Mouse (Mus musculus) intestine, postnatal 0 days (tissue): ENCODE measurements around the gene Ncbp1. TPM values are rescaled to one million over a fixed set of nuclear protein-coding genes. Genes with fewer than 3 reads are reported as not detected.

Experiments used
- ATAC-seq: fragments of 200-750 bp; cut with Nextera tagmentation; 2 replicates; pipeline ENCODE4 v1.8.0; 2017; ENCODE audit warnings: mild to moderate bottlenecking, moderate TSS enrichment, moderate library complexity
- H3K27ac ChIP-seq: fragments of 300-500 bp; sonication (generic); 2 replicates; pipeline ENCODE4 v1.5.1; 2014; ENCODE audit warnings: mild to moderate bottlenecking, low read depth, low read length, moderate library complexity
- H3K27me3 ChIP-seq: fragments of 300-500 bp; sonication (generic); replicated peaks from 2 replicates; pipeline ENCODE4 v1.6.1; 2014; ENCODE audit warnings: low read length, mixed read lengths; ENCODE audit not compliant: control insufficient read depth, insufficient read depth
- H3K36me3 ChIP-seq: fragments of 300-500 bp; sonication (generic); 2 replicates; pipeline ENCODE4 v1.6.1; 2014; ENCODE audit warnings: mild to moderate bottlenecking, moderate library complexity; ENCODE audit not compliant: control insufficient read depth, insufficient read depth
- H3K4me1 ChIP-seq: fragments of 300-500 bp; sonication (generic); replicated peaks from 2 replicates; pipeline ENCODE4 v1.6.1; 2014; ENCODE audit warnings: antibody characterized with exemption, low read length, mixed read lengths; ENCODE audit not compliant: control insufficient read depth, insufficient read depth
- H3K4me2 ChIP-seq: fragments of 300-500 bp; sonication (generic); replicated peaks from 2 replicates; pipeline ENCODE4 v1.6.1; 2014; ENCODE audit warnings: low read depth, mild to moderate bottlenecking, moderate library complexity
- H3K4me3 ChIP-seq: fragments of 300-500 bp; sonication (generic); 2 replicates; pipeline ENCODE4 v1.5.1; 2014; ENCODE audit warnings: low read depth, low read length
- H3K9ac ChIP-seq: fragments of 300-500 bp; sonication (generic); 2 replicates; pipeline ENCODE4 v1.6.1; 2014; ENCODE audit warnings: mild to moderate bottlenecking, low read depth, low read length
- H3K9me3 ChIP-seq: fragments of 300-500 bp; sonication (generic); 2 replicates; pipeline ENCODE4 v1.6.1; 2016; ENCODE audit warnings: mixed run types; ENCODE audit not compliant: control insufficient read depth
- CTCF ChIP-seq: sonication (generic); IDR thresholded peaks from 2 replicates; pipeline ENCODE4 v1.5.1; 2016; ENCODE audit warnings: low read depth, mild to moderate bottlenecking, control low read depth, antibody characterized with exemption, moderate library complexity
- WGBS: fragments of 180-500 bp; shearing (Covaris S2); extraction: QIAGEN DNeasy Blood & Tissue Kit; methylation state at CpG from one replicate; pipeline ENCODE4 v1.1.7; 2014; 5-methylcytosine and 5-hydroxymethylcytosine counted together
- polyA plus RNA-seq: library from polyadenylated mRNA; unstranded; fragments of >200 nt; fragmentation: Nextera tagmentation; extraction: Ambion mirVana; gene quantifications from 2 replicates; pipeline ENCODE4 v1.2.1, GENCODE M21; 2015

Gene Ncbp1
- polyA plus RNA-seq, 1 experiment from 2014 or later: 21.7 TPM

DNA sequence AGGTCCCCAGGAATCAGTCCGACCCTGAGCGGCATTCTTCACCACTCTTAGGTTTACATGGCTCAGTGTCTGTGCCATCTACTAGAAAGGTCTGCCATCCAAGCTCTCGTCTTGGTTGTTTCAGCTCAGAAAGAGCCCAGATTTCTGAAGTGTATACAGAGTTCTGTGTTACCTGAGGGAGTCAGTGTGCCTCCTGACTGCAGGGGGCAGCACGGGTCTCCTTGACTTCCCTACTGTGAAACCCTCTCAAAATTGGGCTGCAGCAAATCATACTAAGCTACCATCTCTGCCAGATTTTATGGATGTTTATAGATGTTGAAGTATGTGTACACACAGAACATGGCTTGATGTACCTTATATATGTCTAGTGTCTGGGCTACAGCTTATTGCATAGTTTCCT lies 37.9 kb downstream of the Ncbp1 start:
- ATAC-seq: no peak
- Histone ChIP-seq H3K9ac (no peak overlapping the region), H3K27me3 (no peaks in the 10 kb centered on the region), H3K4me3 (no peak overlapping the region), H3K9me3 (no peaks in the 10 kb centered on the region), H3K36me3 (peaks cover 84% of the 10 kb centered on the region), H3K27ac (no peak overlapping the region), H3K4me2 (no peak overlapping the region), H3K4me1 (no peaks in the 10 kb centered on the region)
- 74% methylated on average over 4 of the region's 4 CpGs for WGBS
- TF ChIP-seq CTCF: peak; percentile 45; the same call in 1 of the 2 replicates

DNA sequence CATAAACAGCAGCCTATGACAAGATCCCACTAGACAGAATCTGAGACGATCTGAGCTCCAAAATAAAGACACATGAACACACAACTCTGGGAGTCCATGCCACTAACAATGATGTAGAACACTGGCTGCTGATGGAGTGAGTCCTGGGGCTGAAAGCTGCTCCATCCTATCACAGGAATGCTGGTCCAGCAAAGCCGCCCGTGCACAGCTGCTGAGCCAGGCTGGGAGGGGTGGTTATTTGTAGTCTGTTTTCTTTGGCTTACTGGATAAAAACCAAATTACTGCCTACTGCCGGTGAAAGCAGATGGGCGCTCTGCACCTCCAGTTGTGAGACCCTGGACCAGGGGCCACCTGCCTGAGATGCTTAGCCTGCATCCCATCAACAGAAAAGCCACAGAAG lies 38.6 kb downstream of the Ncbp1 start:
- Histone ChIP-seq H3K36me3 (peaks cover 84% of the 10 kb centered on the region), H3K4me3 (no peak overlapping the region), H3K4me2 (no peak overlapping the region), H3K4me1 (no peaks in the 10 kb centered on the region), H3K9me3 (no peaks in the 10 kb centered on the region), H3K27ac (no peak overlapping the region; the same call in 1 of the 2 replicates), H3K9ac (no peak overlapping the region), H3K27me3 (no peaks in the 10 kb centered on the region)
- no peak for ATAC-seq
- 80% methylated on average over 5 of the region's 5 CpGs for WGBS
- no peak for TF ChIP-seq CTCF

GRCm38 (mm10) chr4:46177496-46177895 lies 39.1 kb downstream of the Ncbp1 start:
- Histone ChIP-seq H3K27ac (no peak overlapping the region; the same call in 1 of the 2 replicates), H3K9ac (no peak overlapping the region), H3K9me3 (no peaks in the 10 kb centered on the region), H3K36me3 (peaks cover 84% of the 10 kb centered on the region), H3K4me3 (no peak overlapping the region), H3K4me1 (no peaks in the 10 kb centered on the region), H3K4me2 (no peak overlapping the region), H3K27me3 (no peaks in the 10 kb centered on the region)
- no peak for TF ChIP-seq CTCF
- WGBS: 88% methylated on average over 7 of the region's 7 CpGs
- no peak for ATAC-seq

GRCm38 (mm10) chr4:46181168-46181567 lies 42.8 kb downstream of the Ncbp1 start:
- H3K27ac ChIP-seq: no peak overlapping the region; the same call in 1 of the 2 replicates

GRCm38 (mm10) chr4:46182181-46182580 lies 43.8 kb downstream of the Ncbp1 start:
- H3K36me3 ChIP-seq: peaks cover 77% of the 10 kb centered on the region
- no peak for TF ChIP-seq CTCF

More at GRCm38 (mm10) chr4:46181168-46181567, 42.8 kb downstream of the Ncbp1 start:
- Histone ChIP-seq H3K4me2 (no peak overlapping the region), H3K4me1 (no peaks in the 10 kb centered on the region), H3K9me3 (no peaks in the 10 kb centered on the region), H3K36me3 (peaks cover 81% of the 10 kb centered on the region), H3K27me3 (no peaks in the 10 kb centered on the region), H3K9ac (no peak overlapping the region), H3K4me3 (no peak overlapping the region)
- TF ChIP-seq CTCF: no peak
- WGBS: 70% methylated on average over 6 of the region's 6 CpGs
- no peak for ATAC-seq

DNA sequence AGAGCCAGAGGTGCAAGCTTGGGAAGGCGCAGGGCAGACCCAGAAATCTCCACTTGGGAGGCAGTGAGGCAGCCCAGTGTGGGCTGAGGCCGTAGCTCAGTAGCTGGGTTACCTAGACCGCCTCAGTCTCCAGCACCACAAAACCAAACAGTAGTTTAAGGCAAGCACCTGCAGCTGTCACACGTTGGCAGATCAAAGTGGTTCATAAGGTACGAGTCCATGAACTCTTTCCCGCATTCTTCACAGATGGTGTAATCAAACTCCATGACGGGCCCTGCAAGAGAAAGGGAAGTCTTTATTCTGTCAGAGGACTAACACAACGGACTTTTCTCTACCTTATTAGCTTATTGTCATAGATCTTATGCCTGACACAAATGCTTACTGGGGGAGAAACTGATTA lies 47.0 kb downstream of the Ncbp1 start:
- Histone ChIP-seq H3K4me2 (no peak overlapping the region), H3K36me3 (peaks cover 61% of the 10 kb centered on the region), H3K4me1 (no peaks in the 10 kb centered on the region), H3K9me3 (no peaks in the 10 kb centered on the region), H3K27me3 (no peaks in the 10 kb centered on the region), H3K4me3 (no peak overlapping the region), H3K27ac (no peak overlapping the region), H3K9ac (no peak overlapping the region)
- no peak for ATAC-seq
- TF ChIP-seq CTCF: no peak
- WGBS: 62% methylated on average over 8 of the region's 8 CpGs

More at GRCm38 (mm10) chr4:46182181-46182580, 43.8 kb downstream of the Ncbp1 start:
- H3K27me3 ChIP-seq: no peaks in the 10 kb centered on the region
- H3K9ac ChIP-seq: no peak overlapping the region
- no peaks in the 10 kb centered on the region for H3K9me3 ChIP-seq
- H3K4me3 ChIP-seq: no peak overlapping the region
- 88% methylated on average over 7 of the region's 7 CpGs for WGBS
- H3K27ac ChIP-seq: no peak overlapping the region
- no peaks in the 10 kb centered on the region for H3K4me1 ChIP-seq
- H3K4me2 ChIP-seq: no peak overlapping the region
- no peak for ATAC-seq

DNA sequence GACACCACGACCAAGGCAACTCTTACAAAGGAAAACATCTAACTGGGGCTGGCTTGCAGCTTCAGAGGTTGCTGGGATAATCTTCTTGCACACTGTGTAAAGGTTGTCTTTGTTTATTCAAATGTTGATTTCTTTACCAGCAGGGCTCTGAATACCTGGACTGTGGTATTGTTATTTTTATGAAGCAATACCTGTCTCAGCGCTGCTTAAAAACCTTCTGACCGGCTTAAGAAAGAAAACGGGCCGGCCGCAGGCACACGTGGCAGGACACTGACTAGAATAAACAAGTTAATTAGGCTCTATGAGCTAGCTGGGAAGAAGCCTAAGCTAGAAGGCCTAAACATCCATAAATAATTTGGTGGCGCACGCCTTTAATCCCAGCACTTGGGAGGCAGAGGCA lies 47.5 kb downstream of the Ncbp1 start:
- H3K4me2 ChIP-seq: no peak overlapping the region
- ATAC-seq: no peak
- no peak overlapping the region for H3K27ac ChIP-seq
- no peaks in the 10 kb centered on the region for H3K4me1 ChIP-seq
- no peak overlapping the region for H3K9ac ChIP-seq
- H3K27me3 ChIP-seq: no peaks in the 10 kb centered on the region
- H3K9me3 ChIP-seq: no peaks in the 10 kb centered on the region
- 84% methylated on average over 9 of the region's 9 CpGs for WGBS
- H3K4me3 ChIP-seq: no peak overlapping the region
- no peak for TF ChIP-seq CTCF
- H3K36me3 ChIP-seq: peaks cover 63% of the 10 kb centered on the region
